In the genomic region with DNA sequence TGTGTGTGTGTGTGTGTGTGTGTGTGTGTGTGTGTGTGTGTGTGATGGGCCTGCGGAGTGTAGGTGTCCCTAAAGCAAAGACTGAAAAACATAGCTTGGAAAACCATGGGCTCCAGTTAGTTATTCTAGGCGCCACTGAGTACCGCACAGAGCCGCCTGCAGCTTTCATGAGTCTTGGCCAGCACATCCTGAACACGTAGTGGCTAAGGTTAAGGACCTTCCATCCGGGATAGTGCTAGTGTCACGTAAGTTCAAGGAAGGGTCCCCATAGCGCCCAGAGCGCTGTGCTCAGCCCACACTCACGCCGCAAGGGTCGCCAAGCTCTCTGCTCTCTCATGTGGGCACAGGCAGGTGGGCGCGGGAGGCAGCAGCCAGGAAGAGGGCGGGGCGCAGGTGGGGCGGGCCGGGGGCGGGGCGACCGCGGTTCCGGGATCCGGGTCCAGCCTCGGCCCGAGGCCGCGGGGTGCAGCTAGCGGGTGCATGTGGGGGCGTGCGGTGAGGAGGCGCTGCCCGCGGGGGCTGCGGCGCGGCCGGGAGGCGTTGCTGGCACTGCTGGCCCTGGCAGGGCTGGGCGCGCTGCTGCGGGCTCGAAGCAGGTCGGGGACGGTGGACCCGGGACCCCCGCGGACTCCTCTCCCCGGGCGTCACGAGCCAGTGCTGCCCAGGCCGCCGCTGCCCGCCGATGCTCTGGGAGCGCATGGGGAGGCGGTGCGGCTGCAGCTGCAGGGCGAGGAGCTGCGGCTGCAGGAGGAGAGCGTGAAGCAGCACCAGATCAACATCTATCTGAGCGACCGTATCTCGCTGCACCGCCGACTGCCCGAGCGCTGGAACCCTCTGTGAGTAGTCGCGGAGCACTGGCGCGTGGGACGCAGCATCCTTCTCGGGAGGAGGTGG, we compare ENCODE assay signal across 8 mouse cellular contexts. TPM values are rescaled to one million over a fixed set of nuclear protein-coding genes. Genes with fewer than 3 reads are reported as not detected.
DNase-seq lines count a peak whose midpoint lies in the region; ATAC-seq and TF ChIP-seq lines count a peak whose summit lies in the region.

Galnt12 (plus strand) TSS at position 417 of the 894 bp plus-strand sequence.

- H3K4me3 ChIP-seq in limb, embryonic 11.5 days (ENCODE audit: low read depth, low read length): peak within 1 kb of the TSS; percentile 71
- peak within 1 kb of the TSS; percentile 68 for H3K4me3 ChIP-seq in midbrain, postnatal 0 days (ENCODE audit: low read depth, low read length)

- no peaks in the 10 kb centered on the region for H3K9me3 ChIP-seq in limb, embryonic 11.5 days (ENCODE audit: control insufficient read depth, low read length)
- H3K9me3 ChIP-seq in midbrain, postnatal 0 days (ENCODE audit: low read length): no peaks in the 10 kb centered on the region

- WGBS in limb, embryonic 11.5 days: under 1% methylated on average over 66 of the region's 74 CpGs
- under 1% methylated on average over 64 of the region's 74 CpGs for WGBS in midbrain, postnatal 0 days

- TF ChIP-seq CTCF in midbrain, postnatal 0 days (IDR thresholded peaks at IDR 0.05): no peak

- ATAC-seq in CD4-positive, CD25-positive, alpha-beta regulatory T cell, adult 4 months: peak; percentile 74
- peak in 1 of 2 experiments; percentile 43; a peak in 2 of 4 replicates for ATAC-seq in hematopoietic stem cell, adult 5-6 weeks (replicated peaks in 1 of 2; ENCODE audit: insufficient read depth in 1 of 2, low FRiP score in 2 of 2, low TSS enrichment in 1 of 2, low read depth in 1 of 2, poor library complexity in 2 of 2, severe bottlenecking in 2 of 2)
- 0 out of 2 replicates have a peak, but pooled peaks have one; percentile 47 for ATAC-seq in limb, embryonic 11.5 days (ENCODE audit: insufficient number of reproducible peaks, low FRiP score, low TSS enrichment, low read depth)
- peak; percentile 74 for ATAC-seq in midbrain, postnatal 0 days (ENCODE audit: low FRiP score)

- H3K4me2 ChIP-seq in limb, embryonic 11.5 days (ENCODE audit: low read depth, severe bottlenecking): peak within 1 kb of the TSS; percentile 99
- peak within 1 kb of the TSS; percentile 99 for H3K4me2 ChIP-seq in midbrain, postnatal 0 days (ENCODE audit: low read depth, low read length, poor library complexity, severe bottlenecking)

- H3K27me3 ChIP-seq in limb, embryonic 11.5 days (ENCODE audit: control insufficient read depth, insufficient read depth, low read length): peaks cover 22% of the 10 kb centered on the region
- 0 out of 2 replicates have a peak, but pooled peaks cover 11% of the 10 kb centered on the region for H3K27me3 ChIP-seq in midbrain, postnatal 0 days (ENCODE audit: insufficient read depth, low read length)

- peaks cover 3% of the 10 kb centered on the region for H3K4me1 ChIP-seq in limb, embryonic 11.5 days (ENCODE audit: control insufficient read depth, insufficient read depth, low read length)
- H3K4me1 ChIP-seq in midbrain, postnatal 0 days (ENCODE audit: insufficient read depth, low read length): peaks cover 5% of the 10 kb centered on the region; the same call in 1 of the 2 replicates

- peak within 1 kb of the TSS; percentile 60 for H3K9ac ChIP-seq in limb, embryonic 11.5 days (ENCODE audit: low read length)
- H3K9ac ChIP-seq in midbrain, postnatal 0 days (replicated peaks; ENCODE audit: low read length, poor library complexity, severe bottlenecking): peak within 1 kb of the TSS; percentile 68

- no peaks in the 10 kb centered on the region for H3K36me3 ChIP-seq in limb, embryonic 11.5 days (ENCODE audit: control insufficient read depth, insufficient read depth, low read length)
- H3K36me3 ChIP-seq in midbrain, postnatal 0 days (ENCODE audit: insufficient read depth, low read length): no peaks in the 10 kb centered on the region

- DNase-seq in adrenal gland, adult (ENCODE audit: inconsistent age in 2 of 2, low spot score in 1 of 2): peak; percentile 21 to 57
- DNase-seq in adrenal gland, adult 8-10 months: no peak
- DNase-seq in embryo, embryonic 11 days: peak; percentile 57
- peak; percentile 57 for DNase-seq in limb, embryonic 11.5 days (ENCODE audit: low spot score)
- DNase-seq in midbrain, postnatal 0 days (ENCODE audit: low spot score): peak; percentile 37
- DNase-seq in testis, postnatal 10 days (ENCODE audit: low spot score): peak; percentile 59

- H3K27ac ChIP-seq in limb, embryonic 11.5 days (replicated peaks; ENCODE audit: low read depth, low read length): no peak within 1 kb of the TSS
- no peak within 1 kb of the TSS; the same call in 1 of the 2 replicates for H3K27ac ChIP-seq in midbrain, postnatal 0 days (ENCODE audit: low read depth, low read length)

RNA-seq across cellular contexts. Expression of gene Galnt12, which starts in this region (rescaled TPM):
- total RNA-seq in adrenal gland, adult 8-10 months (2022): 1 to 10 TPM in 2 of 4 experiments, under 1 TPM in 2; 0.67 to 1.3 (median 0.98) TPM
- 1 to 10 TPM; 5.3 to 8.7 TPM for polyA plus RNA-seq in CD4-positive, CD25-positive, alpha-beta regulatory T cell, adult 4 months (2017; shearing (Covaris generic))
- 12.7 and 17.6 TPM in 2 replicates for total RNA-seq in hematopoietic stem cell, adult 5-6 weeks (2017)
- 2.1 and 2.6 TPM in 2 replicates for polyA plus RNA-seq in limb, embryonic 11.5 days (2014; fragmentation: Nextera tagmentation; extraction: Ambion mirVana)
- 0.82 and 2.0 TPM in 2 replicates for total RNA-seq in midbrain, postnatal 0 days (2014; rRNA removed)
- 1.1 and 1.6 TPM in 2 replicates for polyA plus RNA-seq in midbrain, postnatal 0 days (2015; fragmentation: Nextera tagmentation; extraction: Ambion mirVana)
